Mouse (Mus musculus) right cerebral cortex, postnatal 25 days (tissue): ENCODE measurements around the gene Sox5.
A peak's percentile ranks its signal among the peaks of the same experiment; 100 is the strongest.

Experiments
- DNase-seq: peaks from one replicate; pipeline ENCODE4 v3.0.0; 2022

Gene Sox5

GRCm38 (mm10) chr6:144711841-144712240, 69.9 kb downstream of the Sox5 start:
- no peak for DNase-seq

DNA sequence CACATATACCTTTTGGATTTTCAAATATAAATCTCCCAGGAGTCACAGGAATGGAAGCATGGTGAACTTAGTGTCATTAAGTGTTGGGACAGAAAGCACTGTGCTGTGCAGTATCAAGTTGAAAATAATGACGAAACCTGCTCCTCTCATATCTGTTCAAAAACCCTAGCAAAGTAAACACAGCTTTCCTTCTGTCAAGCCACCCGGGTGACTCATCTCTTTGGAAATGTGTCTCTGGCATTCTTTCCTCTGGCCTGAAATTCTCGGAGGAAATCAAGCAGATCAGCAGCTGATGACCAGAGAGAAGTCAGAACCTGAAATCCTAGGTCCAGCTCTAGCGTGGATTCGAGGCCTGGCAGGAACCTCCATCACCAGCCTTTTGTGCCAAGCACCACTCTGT, 71.0 kb downstream of the Sox5 start:
- peak; percentile 7 for DNase-seq

DNA sequence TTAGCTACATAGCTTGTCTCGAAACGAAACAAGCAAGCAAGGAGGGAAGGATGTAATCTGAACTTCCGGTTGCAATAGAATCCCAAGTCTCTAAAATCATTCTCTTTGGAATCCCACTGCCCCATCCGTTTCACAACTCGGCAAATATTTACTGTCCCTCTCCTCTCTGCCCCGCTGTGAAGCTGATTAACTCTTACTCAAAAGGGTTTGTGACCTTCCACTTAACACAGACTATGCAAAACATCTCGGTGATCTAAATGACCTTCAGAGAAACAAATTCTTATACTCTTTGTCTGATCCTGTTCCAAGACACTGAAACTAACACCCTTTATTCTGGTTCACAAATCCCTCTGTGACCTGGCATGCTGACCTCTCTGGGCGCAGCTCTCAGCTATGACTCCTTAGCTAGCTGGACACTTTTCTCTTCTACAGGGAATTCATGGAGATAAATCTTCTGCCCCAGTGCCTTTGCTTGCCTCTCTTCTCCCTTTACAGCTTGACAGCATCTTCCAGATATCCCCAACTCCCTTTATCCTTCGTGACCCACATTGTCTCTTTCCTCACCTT, 72.1 kb downstream of the Sox5 start:
- DNase-seq, result no peak

DNA sequence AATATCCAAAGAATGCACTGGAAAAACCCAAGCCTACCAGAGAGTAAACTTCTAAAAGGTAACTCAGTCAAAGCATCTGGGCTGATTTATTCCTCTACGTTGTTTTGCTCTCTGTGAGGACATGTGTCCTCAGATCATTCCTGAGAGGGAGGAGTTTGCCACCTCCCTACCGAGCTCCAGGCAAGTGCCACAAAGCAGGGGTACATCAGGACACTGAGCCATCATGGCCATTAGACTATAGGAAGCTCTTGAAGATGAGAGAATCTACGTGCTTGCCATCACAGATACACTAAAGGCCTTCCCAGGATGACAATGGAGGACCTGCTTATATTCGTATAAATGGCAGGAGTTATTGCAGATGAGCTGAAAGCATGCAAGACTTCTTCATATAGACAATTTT, 73.4 kb downstream of the Sox5 start:
- DNase-seq, result no peak

DNA sequence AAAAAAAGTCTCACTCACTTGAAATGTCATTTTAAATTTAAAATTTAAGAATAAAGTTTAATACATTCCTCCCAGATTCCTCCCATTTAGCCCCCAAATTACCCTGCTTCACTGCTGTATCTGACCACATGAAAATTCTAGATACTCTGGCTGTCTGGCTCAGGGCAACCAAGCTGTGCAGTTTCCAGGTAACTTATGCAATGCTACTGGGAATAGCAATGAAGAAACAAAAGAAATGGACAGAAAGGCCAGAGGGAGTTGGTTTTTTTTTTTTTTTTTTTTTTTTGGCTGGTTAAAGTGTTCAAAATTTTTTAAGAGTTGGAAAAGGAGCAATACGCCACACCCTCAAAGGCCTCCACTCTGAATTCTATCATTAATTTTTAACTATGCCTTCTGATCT, 73.8 kb downstream of the Sox5 start:
- DNase-seq, result no peak

DNA sequence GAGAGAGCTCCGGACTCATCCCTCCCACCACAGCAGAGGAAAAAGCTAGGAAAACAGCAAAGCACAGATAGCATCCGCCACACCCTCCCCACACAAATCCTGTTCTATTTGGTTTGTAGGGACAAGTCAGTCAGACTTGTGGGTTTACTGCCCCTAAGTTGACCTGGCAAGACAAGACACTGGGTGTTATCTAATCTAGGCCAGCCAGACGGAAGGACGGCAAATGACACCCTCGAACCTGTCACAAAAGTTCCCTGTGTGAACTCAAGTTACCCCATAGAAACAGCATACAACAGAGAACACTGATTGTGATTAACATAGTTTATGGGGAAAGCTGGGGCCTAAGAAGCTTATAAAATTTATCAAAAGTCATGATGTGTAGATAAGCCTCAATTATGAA, 76.8 kb downstream of the Sox5 start:
- DNase-seq, result no peak

- DNase-seq, result peak; percentile 30
These were observed 86.1 kb downstream of the Sox5 start for GRCm38 (mm10) chr6:144695660-144696059.

GRCm38 (mm10) chr6:144693211-144693899, 88.4 kb downstream of the Sox5 start:
- no peak for DNase-seq

- no peak for DNase-seq
These were observed 90.3 kb downstream of the Sox5 start for GRCm38 (mm10) chr6:144691298-144692041.

GRCm38 (mm10) chr6:144689076-144689475, 92.7 kb downstream of the Sox5 start:
- DNase-seq, result no peak

DNA sequence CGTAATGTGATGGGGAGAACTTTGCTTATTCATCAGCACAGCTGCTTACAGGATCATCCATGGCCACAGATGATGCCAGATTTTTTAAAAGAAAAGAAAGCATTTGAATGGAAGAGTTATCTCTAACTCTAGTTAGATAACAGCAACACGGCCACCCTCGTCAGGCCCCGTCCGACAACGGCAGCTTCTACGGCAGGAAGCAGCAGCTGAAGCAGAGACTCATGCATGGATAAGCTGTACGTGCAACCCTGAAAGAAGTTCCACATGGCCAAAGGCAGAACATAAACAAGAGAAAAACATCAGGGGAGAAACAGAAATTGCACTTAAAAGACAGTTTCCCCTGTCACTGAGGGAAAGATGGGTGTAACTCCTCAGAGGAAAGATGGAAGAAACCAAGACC, 94.1 kb downstream of the Sox5 start:
- DNase-seq, result no peak

DNA sequence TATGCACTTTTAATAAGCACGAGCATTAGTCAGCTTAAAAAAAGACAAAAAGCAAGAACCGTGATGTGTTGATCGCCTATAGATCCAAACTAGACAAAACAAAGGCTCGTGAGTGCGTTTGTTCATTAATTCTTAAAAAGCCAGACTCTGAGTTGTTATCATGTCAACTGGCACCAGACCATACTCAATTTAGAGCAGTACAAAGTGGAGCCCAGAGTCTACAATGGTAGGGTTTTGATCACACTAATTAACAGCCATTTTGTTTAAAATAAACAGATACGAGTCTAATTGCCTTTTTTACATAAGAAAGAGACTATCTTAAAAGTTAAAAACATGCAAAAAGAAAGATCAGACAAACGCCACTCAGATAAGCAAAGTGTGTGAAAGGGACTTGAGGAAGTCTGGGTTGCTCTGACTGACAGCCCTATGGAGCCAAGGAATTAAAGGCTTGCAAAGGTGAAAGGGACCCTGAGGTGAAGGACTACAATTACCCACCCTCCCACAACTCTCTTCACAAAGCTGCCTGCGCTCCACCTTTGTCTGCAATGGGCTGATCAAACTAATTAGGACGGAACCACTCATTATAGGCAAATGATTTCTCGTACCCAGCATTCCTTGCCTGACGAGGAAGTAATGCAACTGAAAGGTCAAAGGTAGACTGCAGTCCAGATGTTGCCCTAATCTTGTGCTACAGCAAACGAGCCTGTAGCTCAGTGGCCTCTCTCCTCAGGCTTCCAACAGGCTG, 100.6 kb downstream of the Sox5 start:
- no peak for DNase-seq

- no peak for DNase-seq
These were observed 104.2 kb downstream of the Sox5 start for GRCm38 (mm10) chr6:144677491-144678133.

DNA sequence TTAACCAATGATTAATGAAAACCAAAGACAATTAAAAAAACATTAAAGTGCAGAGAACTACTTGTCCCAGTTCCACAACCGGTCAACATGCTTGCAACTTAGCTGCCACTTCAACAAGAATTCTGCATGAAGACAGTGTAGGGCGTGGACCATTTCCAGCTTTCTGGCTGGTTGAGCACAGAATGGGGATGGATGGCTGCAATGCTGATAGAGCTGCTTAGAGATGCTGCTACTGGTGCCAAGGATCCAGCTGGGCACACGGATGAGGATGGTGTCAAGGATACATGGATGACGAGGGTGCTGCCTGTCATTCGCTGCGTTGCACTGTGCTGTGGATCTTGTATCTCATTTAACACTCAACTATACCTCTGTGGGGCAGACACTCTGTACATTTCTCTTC, 106.7 kb downstream of the Sox5 start:
- DNase-seq, result no peak

DNA sequence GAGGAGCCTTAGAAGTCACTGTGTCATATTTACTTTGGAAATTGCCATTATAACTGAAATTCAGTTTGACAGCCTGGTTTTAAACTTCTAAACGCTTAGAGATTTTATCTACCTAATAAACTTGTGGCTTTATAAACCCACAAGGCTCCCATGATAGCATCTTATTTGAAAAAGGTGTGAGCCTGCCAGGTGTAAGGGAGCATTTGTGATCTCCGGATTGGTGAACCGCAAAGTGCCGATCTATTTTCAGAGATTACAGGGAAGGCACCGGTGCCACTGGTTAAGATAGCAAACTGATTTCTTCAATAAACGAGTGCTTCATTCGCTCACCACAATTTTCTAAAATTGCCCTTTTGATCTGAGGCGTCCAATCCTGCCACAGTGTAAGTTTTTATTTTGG, 107.9 kb downstream of the Sox5 start:
- DNase-seq, result no peak

- DNase-seq, result no peak
These were observed 111.2 kb downstream of the Sox5 start for GRCm38 (mm10) chr6:144670433-144671167.

GRCm38 (mm10) chr6:144666617-144667016, 115.2 kb downstream of the Sox5 start:
- DNase-seq, result no peak

DNA sequence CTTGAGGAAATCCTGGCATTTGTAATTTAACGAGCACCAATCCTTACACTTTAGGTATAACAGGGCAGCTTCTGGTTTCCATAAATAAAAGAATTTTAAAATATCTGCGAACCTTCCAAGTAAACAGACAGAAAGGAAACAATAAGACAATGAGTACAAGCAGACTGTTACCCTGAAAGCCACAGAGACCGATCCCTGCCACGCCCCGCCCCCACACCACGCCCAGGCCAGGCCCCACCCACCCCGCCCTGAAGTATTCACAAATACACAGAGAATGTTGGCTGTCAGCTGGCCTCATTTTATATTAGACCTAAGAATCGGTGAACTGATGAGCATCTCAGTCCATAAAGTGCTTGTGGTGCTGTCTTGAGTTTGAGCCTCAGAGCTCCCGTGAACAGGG, 117.0 kb downstream of the Sox5 start:
- DNase-seq, result no peak

DNA sequence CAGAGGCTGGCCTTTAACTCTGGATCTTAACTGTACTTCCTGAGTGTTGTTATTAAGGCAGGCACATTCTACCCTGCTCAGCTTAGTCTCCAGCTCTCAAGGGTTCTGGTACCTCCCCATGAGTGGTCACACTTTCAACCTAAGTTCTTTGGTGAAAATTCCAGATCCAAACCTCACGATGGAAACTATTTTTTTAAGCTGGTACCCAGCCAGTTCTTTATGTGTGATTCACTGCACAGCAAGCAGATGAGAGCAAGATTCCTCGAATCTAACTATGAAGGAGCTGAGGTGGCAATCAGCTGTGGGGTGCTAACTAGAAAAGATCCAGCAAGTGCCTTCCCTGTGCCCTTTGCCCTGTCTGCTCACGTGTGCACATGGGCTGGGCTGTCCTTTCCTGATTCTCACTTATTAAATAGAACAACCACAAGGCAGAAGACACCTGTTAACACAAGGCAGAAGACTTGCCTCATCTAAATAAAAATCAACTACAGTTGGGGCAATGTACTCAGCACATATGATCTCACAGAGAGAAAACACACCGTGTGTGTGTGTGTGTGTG, 118.2 kb downstream of the Sox5 start:
- DNase-seq, result no peak

DNA sequence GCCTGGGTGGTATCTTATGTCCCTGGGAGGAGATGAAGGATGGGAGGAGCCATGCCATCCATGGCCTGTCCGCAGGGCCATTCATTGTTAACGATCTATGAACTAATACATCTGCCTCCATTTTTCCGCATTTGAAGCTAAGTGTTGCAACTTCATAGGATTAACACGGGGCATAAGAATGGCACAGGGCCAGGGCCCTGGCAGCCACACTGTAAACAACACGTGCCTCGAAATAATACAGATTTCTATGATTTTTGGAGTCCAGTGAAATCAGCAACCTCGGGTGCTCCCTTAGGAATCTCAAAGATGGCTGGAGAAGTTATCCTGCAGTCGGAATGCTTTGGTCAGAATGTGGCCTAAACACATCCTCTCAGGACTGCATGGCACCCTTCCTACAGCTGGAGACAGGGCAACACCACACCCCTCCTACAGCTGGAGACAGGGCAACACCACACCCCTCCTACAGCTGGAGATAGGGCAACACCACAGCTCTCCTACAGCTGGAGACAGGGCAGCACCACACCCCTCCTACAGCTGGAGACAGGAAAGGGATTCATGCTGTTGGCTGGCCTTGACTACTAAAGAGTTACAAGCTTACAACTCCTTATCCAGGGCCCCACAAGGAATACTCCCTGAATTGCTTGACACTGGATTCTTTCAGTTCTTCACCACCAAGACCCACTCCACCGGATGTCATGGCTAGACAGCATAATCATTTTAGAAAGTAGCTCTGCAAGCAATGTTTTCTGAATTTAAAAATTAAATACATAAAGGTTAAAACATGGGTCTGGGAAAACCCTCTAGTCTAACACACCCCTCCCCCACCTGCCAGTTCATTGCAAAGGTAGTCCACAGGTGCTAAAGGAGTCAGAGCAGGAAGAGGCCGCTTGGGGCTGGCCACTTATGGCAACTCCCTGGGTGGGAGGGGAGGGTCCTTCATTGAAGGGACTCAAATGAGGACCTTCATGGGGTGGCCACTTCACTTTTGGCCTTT, 122.4 kb downstream of the Sox5 start:
- DNase-seq, result no peak

GRCm38 (mm10) chr6:144652876-144653275, 128.9 kb downstream of the Sox5 start:
- no peak for DNase-seq
